Comparison of ENCODE assay signal across 13 mouse cellular contexts in the genomic region with DNA sequence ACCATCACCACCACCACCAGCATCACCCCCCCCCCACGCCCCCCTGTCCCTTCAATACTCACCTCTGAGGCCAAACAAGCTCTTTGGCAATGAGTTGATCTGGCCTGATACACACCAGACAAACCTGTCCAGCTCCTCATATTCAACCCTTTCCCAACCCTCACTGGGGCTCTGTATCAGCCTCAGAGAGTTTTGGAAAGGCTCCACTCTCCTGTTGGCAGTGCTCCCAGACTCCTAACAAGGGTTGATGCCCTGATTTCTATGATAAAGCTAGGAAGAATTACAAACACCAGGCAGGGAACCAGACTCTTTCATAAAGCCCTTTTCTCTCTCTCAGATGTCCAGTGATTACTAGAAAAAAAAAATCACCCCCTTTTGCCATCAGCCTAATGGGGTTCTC. TPM values are rescaled to one million over a fixed set of nuclear protein-coding genes. Genes with fewer than 3 reads are reported as not detected.
DNase-seq lines count a peak whose midpoint lies in the region; ATAC-seq lines count a peak whose summit lies in the region.
"Had no signal": no experiment of that assay in that cellular context is flagged by ENCODE, and none has a peak within 500 bp of the region (broad histone marks: within the 10 kb centered on the region; RNA-seq: fewer than 3 reads in every experiment).

No protein-coding gene starts in this region.

- H3K27ac ChIP-seq in forebrain, embryonic 15.5 days (replicated peaks) = peak overlapping the region; percentile 12; the same call in 1 of the 2 replicates
- H3K27ac ChIP-seq in forebrain, embryonic 13.5 days = no peak overlapping the region
- H3K27ac ChIP-seq in embryonic facial prominence, embryonic 15.5 days (replicated peaks) = 0 out of 2 replicates have a peak overlapping the region, but pooled peaks have one; percentile 7
- H3K27ac ChIP-seq: midbrain, embryonic 15.5 days had no signal

- H3K36me3 ChIP-seq in forebrain, embryonic 15.5 days = no peaks in the 10 kb centered on the region
- H3K36me3 ChIP-seq in forebrain, embryonic 13.5 days (ENCODE audit: poor library complexity, severe bottlenecking) = no peaks in the 10 kb centered on the region
- no peaks in the 10 kb centered on the region for H3K36me3 ChIP-seq in embryonic facial prominence, embryonic 15.5 days
- H3K36me3 ChIP-seq: midbrain, embryonic 15.5 days had no signal

- peaks cover 6% of the 10 kb centered on the region; the same call in 1 of the 2 replicates for H3K4me1 ChIP-seq in forebrain, embryonic 15.5 days
- peaks cover 9% of the 10 kb centered on the region; the same call in 1 of the 2 replicates for H3K4me1 ChIP-seq in forebrain, embryonic 13.5 days
- H3K4me1 ChIP-seq in embryonic facial prominence, embryonic 15.5 days = no peaks in the 10 kb centered on the region
- H3K4me1 ChIP-seq: midbrain, embryonic 15.5 days had no signal

- DNase-seq in ovary, postnatal 14 days (ENCODE audit: low spot score) = peak; percentile 31
- DNase-seq in ovary, postnatal 10 days (ENCODE audit: low spot score) = no peak
- peak; percentile 73 for DNase-seq in lung, postnatal 36 days
- no peak for DNase-seq in heart, postnatal 36 days
- DNase-seq: heart, adult 18-20 months; thymus, postnatal 25 days had no signal

- no peak overlapping the region for H3K4me3 ChIP-seq in forebrain, embryonic 15.5 days
- no peak overlapping the region for H3K4me3 ChIP-seq in forebrain, embryonic 13.5 days
- H3K4me3 ChIP-seq in embryonic facial prominence, embryonic 15.5 days (replicated peaks) = no peak overlapping the region
- H3K4me3 ChIP-seq: midbrain, embryonic 15.5 days had no signal

- H3K9me3 ChIP-seq in forebrain, embryonic 15.5 days = no peaks in the 10 kb centered on the region
- no peaks in the 10 kb centered on the region; the same call in 1 of the 2 replicates for H3K9me3 ChIP-seq in forebrain, embryonic 13.5 days (replicated peaks)
- H3K9me3 ChIP-seq in embryonic facial prominence, embryonic 15.5 days (replicated peaks) = no peaks in the 10 kb centered on the region
- H3K9me3 ChIP-seq: midbrain, embryonic 15.5 days had no signal

- H3K4me2 ChIP-seq in forebrain, embryonic 15.5 days (replicated peaks) = no peak overlapping the region
- no peak overlapping the region for H3K4me2 ChIP-seq in forebrain, embryonic 13.5 days
- H3K4me2 ChIP-seq in embryonic facial prominence, embryonic 15.5 days (replicated peaks) = no peak overlapping the region
- H3K4me2 ChIP-seq: midbrain, embryonic 15.5 days had no signal

- WGBS in forebrain, embryonic 15.5 days = 72% methylated on average over 1 of the region's 1 CpGs
- WGBS in forebrain, embryonic 13.5 days = 63% methylated on average over 1 of the region's 1 CpGs
- 72% methylated on average over 1 of the region's 1 CpGs for WGBS in embryonic facial prominence, embryonic 15.5 days

- intact Hi-C loops in heart, postnatal 36 days (cut with DNase I) = no loop called here

- H3K27me3 ChIP-seq in forebrain, embryonic 15.5 days = no peaks in the 10 kb centered on the region
- H3K27me3 ChIP-seq in forebrain, embryonic 13.5 days = no peaks in the 10 kb centered on the region
- H3K27me3 ChIP-seq in embryonic facial prominence, embryonic 15.5 days = no peaks in the 10 kb centered on the region
- H3K27me3 ChIP-seq: CH12.LX; midbrain, embryonic 15.5 days had no signal

- H3K9ac ChIP-seq in forebrain, embryonic 15.5 days (replicated peaks) = no peak overlapping the region
- H3K9ac ChIP-seq in forebrain, embryonic 13.5 days = no peak overlapping the region
- H3K9ac ChIP-seq in embryonic facial prominence, embryonic 15.5 days = no peak overlapping the region
- H3K9ac ChIP-seq: midbrain, embryonic 15.5 days had no signal

- no peak; the same call in 1 of the 2 replicates for ATAC-seq in forebrain, embryonic 15.5 days (replicated peaks)
- ATAC-seq in forebrain, embryonic 13.5 days = no peak
- ATAC-seq in embryonic facial prominence, embryonic 15.5 days (ENCODE audit: insufficient number of reproducible peaks, low FRiP score, low TSS enrichment, low read depth) = peak; percentile 54; the same call in 1 of the 2 replicates
- no peak for ATAC-seq in granulocyte monocyte progenitor cell, adult 5-6 weeks (replicated peaks; ENCODE audit: poor library complexity, severe bottlenecking)
- ATAC-seq: intestine, embryonic 16.5 days; midbrain, embryonic 15.5 days had no signal

RNA-seq across cellular contexts. Expression of a gene that starts 45.2 kb away (rescaled TPM):
- polyA plus RNA-seq in forebrain, embryonic 15.5 days (2015; fragmentation: Nextera tagmentation; extraction: Ambion mirVana) = 57.7 and 59.5 TPM in 2 replicates
- polyA plus RNA-seq in forebrain, embryonic 13.5 days (2015; fragmentation: Nextera tagmentation; extraction: Ambion mirVana) = 48.7 and 49.3 TPM in 2 replicates
- 142 and 143 TPM in 2 replicates for polyA plus RNA-seq in embryonic facial prominence, embryonic 15.5 days (2015; fragmentation: Nextera tagmentation; extraction: Ambion mirVana)
- 10 to 100 TPM; 59.2 to 60.7 TPM for total RNA-seq in heart, postnatal 36 days (2021)
- 47.8 and 48.3 TPM in 2 replicates for total RNA-seq in granulocyte monocyte progenitor cell, adult 5-6 weeks (2014; fragmentation: Nextera tagmentation)
- 41.5 and 45.5 TPM in 2 replicates for total RNA-seq in granulocyte monocyte progenitor cell, adult 5-6 weeks (2017)

Comparison
In these comparisons a context has a peak if more than half of its experiments do, and no peak if none do; other contexts are left out.
1. DNase-seq: peak in ovary, postnatal 14 days (single experiment) and lung, postnatal 36 days (single experiment); none in ovary, postnatal 10 days (single experiment) and heart, postnatal 36 days (0 of 2).